Mouse (Mus musculus) heart, embryonic 11.5 days (tissue): ENCODE measurements around the gene H2-Eb1. TPM values are rescaled to one million over a fixed set of nuclear protein-coding genes. Genes with fewer than 3 reads are reported as not detected.
"Not testable (repeated sequence)": the region's sequence is repeated elsewhere in the genome, so short reads cannot be mapped to it uniquely, and the experiment has no call there.

Experiments used
- ATAC-seq: fragments of 200-750 bp; cut with Nextera tagmentation; replicated peaks from 2 replicates; pipeline ENCODE4 v1.8.0; 2017; ENCODE audit warnings: moderate library complexity; ENCODE audit not compliant: insufficient number of reproducible peaks, low FRiP score, low TSS enrichment
- H3K27ac ChIP-seq: fragments of 300-500 bp; sonication (generic); 2 replicates; pipeline ENCODE4 v1.5.1; 2014; ENCODE audit warnings: mild to moderate bottlenecking, low read depth, low read length
- H3K27me3 ChIP-seq: fragments of 300-500 bp; sonication (generic); 2 replicates; pipeline ENCODE4 v1.6.1; 2014; ENCODE audit warnings: mild to moderate bottlenecking, low read length, mixed read lengths; ENCODE audit not compliant: control insufficient read depth, insufficient read depth
- H3K36me3 ChIP-seq: fragments of 300-500 bp; sonication (generic); 2 replicates; pipeline ENCODE4 v1.6.1; 2014; ENCODE audit warnings: mild to moderate bottlenecking, low read length, moderate library complexity, mixed read lengths; ENCODE audit not compliant: control insufficient read depth, insufficient read depth
- H3K4me1 ChIP-seq: fragments of 300-500 bp; sonication (generic); 2 replicates; pipeline ENCODE4 v1.6.1; 2014; ENCODE audit warnings: low read length; ENCODE audit not compliant: control insufficient read depth, insufficient read depth
- H3K4me2 ChIP-seq: fragments of 300-500 bp; sonication (generic); 2 replicates; pipeline ENCODE4 v1.6.1; 2014; ENCODE audit warnings: mild to moderate bottlenecking, moderate library complexity
- H3K4me3 ChIP-seq: fragments of 300-500 bp; sonication (generic); 2 replicates; pipeline ENCODE4 v1.5.1; 2014; ENCODE audit warnings: low read depth, low read length
- H3K9ac ChIP-seq: fragments of 300-500 bp; sonication (generic); 2 replicates; pipeline ENCODE4 v1.6.1; 2014; ENCODE audit warnings: mild to moderate bottlenecking, low read depth, low read length, moderate library complexity
- H3K9me3 ChIP-seq: fragments of 300-500 bp; sonication (generic); replicated peaks from 2 replicates; pipeline ENCODE4 v1.6.1; 2016; ENCODE audit warnings: low read length; ENCODE audit not compliant: control insufficient read depth
- WGBS: fragments of 180-500 bp; shearing (Covaris S2); extraction: QIAGEN DNeasy Blood & Tissue Kit; methylation state at CpG from one replicate; pipeline ENCODE4 v1.1.7; 2014; ENCODE audit not compliant: insufficient replicate concordance; 5-methylcytosine and 5-hydroxymethylcytosine counted together
- polyA plus RNA-seq: library from polyadenylated mRNA; unstranded; fragments of >200 nt; fragmentation: Nextera tagmentation; extraction: Ambion mirVana; gene quantifications from 2 replicates; pipeline ENCODE4 v1.2.1, GENCODE M21; 2014

H2-Eb1 gene
- polyA plus RNA-seq, 1 experiment from 2014 or later: 1.5 TPM

DNA sequence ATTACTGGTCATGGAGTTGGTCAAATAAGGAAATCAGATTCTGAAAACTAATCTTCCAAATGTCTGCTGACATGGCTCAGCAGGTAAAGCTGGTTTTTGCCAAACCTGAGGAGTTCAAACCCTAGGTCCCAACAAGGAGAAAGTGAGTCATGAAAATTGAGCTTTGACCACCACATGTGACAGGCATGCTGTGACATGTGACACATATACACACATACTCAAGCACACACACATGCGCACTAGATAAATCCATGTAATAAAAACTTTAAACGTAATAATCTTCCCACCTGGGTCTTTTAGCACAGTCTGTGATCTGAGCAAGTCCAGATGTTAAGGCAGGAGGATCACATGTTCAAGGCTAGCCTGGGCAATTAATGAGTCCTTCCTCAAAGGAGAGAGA, 1.9 kb upstream of the H2-Eb1 start:
- Histone ChIP-seq H3K36me3 (no peaks in the 10 kb centered on the region), H3K9ac (no peak overlapping the region), H3K9me3 (no peaks in the 10 kb centered on the region), H3K4me1 (no peaks in the 10 kb centered on the region), H3K4me2 (no peak overlapping the region), H3K4me3 (no peak overlapping the region), H3K27me3 (peaks cover 3% of the 10 kb centered on the region; the same call in 1 of the 2 replicates), H3K27ac (no peak overlapping the region)
- 75% methylated on average over 2 of the region's 2 CpGs for WGBS
- no peak for ATAC-seq

DNA sequence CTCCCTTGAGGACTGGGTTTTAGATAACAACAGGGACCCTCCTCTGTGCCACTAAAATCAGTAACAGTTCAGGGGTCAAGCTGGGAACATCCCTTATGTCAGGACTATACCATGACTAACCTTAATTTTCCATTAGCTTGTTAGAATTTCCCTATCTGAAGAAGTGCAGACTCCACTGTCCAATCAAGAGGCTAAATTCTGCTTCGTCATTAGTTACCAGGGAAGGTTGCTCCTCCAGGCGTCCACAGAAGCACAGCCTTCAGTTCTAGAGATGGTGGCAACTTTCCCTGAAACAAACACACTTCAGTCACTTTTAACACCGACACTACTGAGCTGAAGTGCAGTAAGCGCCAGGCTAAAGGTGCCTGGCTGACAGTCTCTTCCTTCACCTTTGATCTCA, 916 bp upstream of the H2-Eb1 start:
- Histone ChIP-seq H3K4me2 (no peak overlapping the region), H3K27me3 (0 out of 2 replicates have a peak, but pooled peaks cover 3% of the 10 kb centered on the region), H3K4me3 (no peak overlapping the region), H3K4me1 (no peaks in the 10 kb centered on the region), H3K9ac (no peak overlapping the region), H3K9me3 (no peaks in the 10 kb centered on the region), H3K27ac (no peak overlapping the region), H3K36me3 (no peaks in the 10 kb centered on the region)
- ATAC-seq: no peak
- WGBS: 27% methylated on average over 4 of the region's 4 CpGs

DNA sequence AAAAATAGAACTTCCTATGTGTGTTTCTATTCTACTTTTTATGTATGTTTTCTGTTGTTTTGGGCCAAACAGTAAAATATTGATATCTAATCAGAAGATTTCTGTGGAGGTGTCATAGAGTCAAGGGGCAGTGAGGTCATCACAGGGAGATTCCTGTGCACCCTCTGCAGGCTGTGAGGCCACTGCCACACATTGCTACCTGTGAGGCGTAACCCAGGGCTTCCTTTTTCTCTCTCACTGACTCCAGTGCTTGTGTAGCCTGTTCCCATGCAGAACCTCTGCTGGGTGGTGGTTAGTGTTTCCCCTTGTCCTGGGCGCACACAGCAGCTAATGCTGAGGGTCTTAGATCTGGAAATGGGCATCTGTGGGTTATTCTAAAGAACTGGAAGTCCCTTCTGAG, 740 bp downstream of the H2-Eb1 start:
- no peak for ATAC-seq
- H3K4me2 ChIP-seq: no peak overlapping the region
- H3K27me3 ChIP-seq: 0 out of 2 replicates have a peak, but pooled peaks cover 3% of the 10 kb centered on the region
- no peaks in the 10 kb centered on the region for H3K9me3 ChIP-seq
- H3K4me1 ChIP-seq: 0 out of 2 replicates have a peak, but pooled peaks cover 2% of the 10 kb centered on the region
- WGBS: 73% methylated on average over 2 of the region's 2 CpGs
- H3K9ac ChIP-seq: no peak overlapping the region
- H3K4me3 ChIP-seq: no peak overlapping the region
- H3K27ac ChIP-seq: no peak overlapping the region
- no peaks in the 10 kb centered on the region for H3K36me3 ChIP-seq

DNA sequence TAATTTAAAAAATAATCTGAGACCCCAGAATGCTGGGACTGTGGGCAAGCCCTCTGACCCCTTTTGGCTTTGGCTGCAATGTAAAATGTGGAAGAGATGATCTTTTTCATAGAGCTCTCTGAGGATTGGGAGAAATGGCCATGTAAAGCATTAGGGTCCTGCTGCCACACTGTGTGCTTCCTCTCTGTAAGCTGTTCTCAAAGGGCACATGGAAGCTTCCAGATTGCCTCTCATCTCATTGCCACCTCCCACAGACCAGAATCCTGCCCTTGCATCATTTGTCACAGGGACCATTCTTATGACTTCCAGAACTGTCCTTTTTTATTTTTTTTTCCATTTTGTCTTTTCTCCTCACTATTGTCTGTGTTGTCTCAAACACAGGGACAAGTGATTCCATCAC, 1.5 kb downstream of the H2-Eb1 start:
- Histone ChIP-seq H3K4me1 (0 out of 2 replicates have a peak, but pooled peaks cover 2% of the 10 kb centered on the region), H3K9me3 (no peaks in the 10 kb centered on the region), H3K27ac (no peak overlapping the region), H3K27me3 (0 out of 2 replicates have a peak, but pooled peaks cover 3% of the 10 kb centered on the region), H3K4me3 (no peak overlapping the region), H3K9ac (no peak overlapping the region), H3K36me3 (no peaks in the 10 kb centered on the region), H3K4me2 (no peak overlapping the region)
- no peak for ATAC-seq

DNA sequence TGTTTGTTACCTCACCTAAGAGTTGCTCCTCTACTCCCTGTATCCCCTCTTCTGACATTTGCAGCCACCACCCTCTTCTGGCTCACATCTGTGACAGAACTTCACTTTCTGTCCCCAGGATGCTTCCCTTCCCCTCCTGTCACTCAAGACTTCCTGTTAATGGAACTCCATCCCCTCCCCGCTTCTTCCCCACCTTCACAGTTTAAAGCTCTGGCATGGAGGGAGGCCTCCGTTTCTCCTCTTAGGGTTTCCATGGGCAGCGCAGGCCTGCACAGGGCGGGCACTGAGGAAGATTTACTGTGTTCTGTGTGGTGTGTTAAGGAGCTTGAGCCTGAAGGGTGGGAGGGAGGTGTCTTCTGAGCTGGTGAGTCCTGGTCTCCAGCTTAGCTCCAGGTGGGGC, 2.5 kb downstream of the H2-Eb1 start:
- Histone ChIP-seq H3K36me3 (no peaks in the 10 kb centered on the region), H3K27me3 (0 out of 2 replicates have a peak, but pooled peaks cover 3% of the 10 kb centered on the region), H3K9me3 (no peaks in the 10 kb centered on the region), H3K4me3 (no peak overlapping the region), H3K9ac (no peak overlapping the region), H3K27ac (no peak overlapping the region), H3K4me1 (0 out of 2 replicates have a peak, but pooled peaks cover 2% of the 10 kb centered on the region), H3K4me2 (no peak overlapping the region)
- ATAC-seq: no peak
- 67% methylated on average over 4 of the region's 4 CpGs for WGBS

DNA sequence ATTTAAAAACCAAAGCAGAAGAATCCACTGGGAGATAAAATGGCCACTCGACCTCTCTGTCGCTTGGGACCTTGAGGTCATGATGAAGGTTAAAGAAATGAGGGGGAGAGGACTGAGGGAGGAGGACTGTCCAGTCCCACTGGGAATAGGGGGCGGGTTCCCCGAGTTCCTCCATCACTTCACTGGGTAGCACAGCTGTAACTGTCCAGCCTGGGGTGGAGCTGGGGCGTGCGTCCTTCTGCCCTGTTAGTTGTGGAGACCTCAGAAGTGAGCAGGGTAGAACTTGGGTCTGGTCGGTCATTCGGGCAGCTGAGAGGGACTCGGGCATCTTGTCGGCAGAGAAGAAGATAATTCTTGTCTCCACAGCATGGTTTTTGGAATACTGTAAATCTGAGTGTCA, 3.6 kb downstream of the H2-Eb1 start:
- no peak for ATAC-seq
- Histone ChIP-seq H3K4me3 (peak overlapping the region; percentile 49), H3K36me3 (no peaks in the 10 kb centered on the region), H3K27me3 (0 out of 2 replicates have a peak, but pooled peaks cover 3% of the 10 kb centered on the region), H3K4me2 (peak overlapping the region; percentile 58), H3K27ac (no peak overlapping the region), H3K4me1 (0 out of 2 replicates have a peak, but pooled peaks cover 2% of the 10 kb centered on the region), H3K9me3 (no peaks in the 10 kb centered on the region), H3K9ac (peak overlapping the region; percentile 62)
- WGBS: 22% methylated on average over 10 of the region's 10 CpGs

DNA sequence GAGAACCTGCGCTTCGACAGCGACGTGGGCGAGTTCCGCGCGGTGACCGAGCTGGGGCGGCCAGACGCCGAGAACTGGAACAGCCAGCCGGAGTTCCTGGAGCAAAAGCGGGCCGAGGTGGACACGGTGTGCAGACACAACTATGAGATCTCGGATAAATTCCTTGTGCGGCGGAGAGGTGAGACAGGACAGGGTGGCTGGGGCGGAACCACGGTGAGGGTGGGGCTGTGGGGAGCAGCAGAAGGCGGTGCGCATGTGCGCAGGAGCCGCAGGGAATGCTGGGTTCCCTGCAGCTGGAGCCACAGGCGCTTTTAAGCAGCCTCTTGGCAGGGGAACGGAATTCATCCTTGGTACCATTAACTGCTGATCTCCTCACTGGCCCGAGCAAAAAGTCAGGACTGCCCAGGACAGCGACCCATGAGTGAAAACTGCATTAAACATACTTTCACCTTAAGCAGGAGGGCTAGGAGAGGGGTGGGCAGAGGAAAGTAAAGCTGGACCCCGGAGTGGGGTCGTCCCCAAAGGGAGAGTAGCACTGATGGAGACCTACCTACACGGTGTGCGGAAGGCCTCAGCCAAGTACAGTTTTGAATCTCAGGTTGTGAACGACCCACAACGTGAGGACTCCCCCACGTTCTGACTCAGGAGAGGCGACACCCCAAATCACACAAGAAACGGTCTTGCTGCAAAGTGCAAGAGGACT, 4.2 kb downstream of the H2-Eb1 start:
- Histone ChIP-seq H3K4me1 (0 out of 2 replicates have a peak, but pooled peaks cover 2% of the 10 kb centered on the region), H3K9me3 (no peaks in the 10 kb centered on the region), H3K4me3 (peak overlapping the region; percentile 49), H3K36me3 (no peaks in the 10 kb centered on the region), H3K27ac (no peak overlapping the region), H3K9ac (peak overlapping the region; percentile 62), H3K4me2 (peak overlapping the region; percentile 58), H3K27me3 (peaks cover 6% of the 10 kb centered on the region; the same call in 1 of the 2 replicates)
- no peak for ATAC-seq
- WGBS: 24% methylated on average over 38 of the region's 38 CpGs

DNA sequence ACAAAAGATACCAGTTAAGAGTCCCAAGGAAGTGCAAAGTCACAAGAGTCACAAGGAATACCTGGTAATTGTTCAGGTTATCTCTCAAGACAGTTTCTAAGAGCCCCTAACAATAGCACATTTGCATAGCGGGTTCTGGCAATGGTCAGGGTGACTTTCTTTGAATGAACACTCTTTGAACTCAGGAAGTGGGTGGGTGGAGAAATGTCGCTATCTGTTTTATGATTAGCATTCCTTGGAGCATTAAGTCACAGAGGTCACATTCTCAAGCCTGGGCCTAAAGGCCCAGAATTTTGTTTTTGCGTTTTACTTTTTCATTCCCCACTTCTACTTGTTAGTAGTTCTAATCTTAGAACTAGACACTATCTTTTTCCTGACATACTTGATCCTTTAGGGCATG, 4.9 kb downstream of the H2-Eb1 start:
- not testable (repeated sequence) for H3K9ac ChIP-seq, H3K4me3 ChIP-seq, H3K27me3 ChIP-seq, H3K27ac ChIP-seq, H3K36me3 ChIP-seq, H3K4me1 ChIP-seq, H3K9me3 ChIP-seq, ATAC-seq, H3K4me2 ChIP-seq
- 62% methylated on average over 3 of the region's 3 CpGs for WGBS

DNA sequence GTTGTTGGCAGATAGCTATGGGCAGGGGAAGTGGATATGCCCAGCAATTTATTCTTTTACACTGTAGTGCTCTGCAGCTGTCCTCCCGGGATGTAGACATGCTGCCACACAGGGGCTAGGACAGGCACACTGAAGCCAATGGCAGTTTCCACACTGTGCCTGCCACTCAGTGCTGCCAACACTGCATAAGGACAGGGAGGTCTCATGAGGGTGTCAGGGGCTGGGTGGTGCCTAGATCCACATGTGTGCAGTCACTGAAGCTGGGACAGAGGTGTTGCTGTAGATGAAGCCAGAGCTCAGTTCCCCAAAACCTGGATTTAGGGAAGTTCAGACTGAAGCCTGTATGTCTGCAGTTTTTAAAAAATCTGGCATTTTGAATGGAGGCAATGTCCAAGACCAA, 6.5 kb downstream of the H2-Eb1 start:
- no peak overlapping the region for H3K4me2 ChIP-seq
- 75% methylated on average over 1 of the region's 1 CpGs for WGBS
- H3K9me3 ChIP-seq: no peaks in the 10 kb centered on the region
- no peak overlapping the region for H3K27ac ChIP-seq
- no peak overlapping the region for H3K9ac ChIP-seq
- no peak for ATAC-seq
- H3K36me3 ChIP-seq: no peaks in the 10 kb centered on the region
- peaks cover 6% of the 10 kb centered on the region; the same call in 1 of the 2 replicates for H3K27me3 ChIP-seq
- H3K4me3 ChIP-seq: no peak overlapping the region
- 0 out of 2 replicates have a peak, but pooled peaks cover 2% of the 10 kb centered on the region for H3K4me1 ChIP-seq
